Mouse (Mus musculus): ENCODE measurements around the gene Rab2b.

Rab2b gene

GRCm38 (mm10) chr14:52277210-52277609 is 2.1 kb downstream of the Rab2b start:
- DNase-seq (ENCODE audit: low read depth, low spot score), result no peak

DNA sequence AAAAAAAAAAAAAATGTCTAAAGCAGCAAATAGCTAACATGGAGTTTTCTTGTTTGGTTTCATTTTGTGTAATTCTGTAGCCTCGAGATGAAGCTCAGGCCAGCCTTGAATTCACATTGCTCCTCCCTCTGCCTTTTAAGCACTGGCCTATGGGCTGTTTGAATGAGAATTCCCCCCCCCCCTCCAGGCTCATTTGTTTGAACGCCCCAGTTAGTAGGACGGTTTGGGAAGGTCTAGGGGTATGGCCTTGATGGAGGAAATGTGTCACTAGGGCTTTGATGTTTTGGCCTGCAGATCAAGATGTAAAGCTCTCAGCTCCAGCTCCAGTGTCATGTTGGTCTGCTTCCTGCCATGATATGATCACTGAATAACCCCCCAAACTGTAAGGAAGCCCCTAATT is 6.6 kb downstream of the Rab2b start:
- DNase-seq (ENCODE audit: low read depth, low spot score), result no peak

DNA sequence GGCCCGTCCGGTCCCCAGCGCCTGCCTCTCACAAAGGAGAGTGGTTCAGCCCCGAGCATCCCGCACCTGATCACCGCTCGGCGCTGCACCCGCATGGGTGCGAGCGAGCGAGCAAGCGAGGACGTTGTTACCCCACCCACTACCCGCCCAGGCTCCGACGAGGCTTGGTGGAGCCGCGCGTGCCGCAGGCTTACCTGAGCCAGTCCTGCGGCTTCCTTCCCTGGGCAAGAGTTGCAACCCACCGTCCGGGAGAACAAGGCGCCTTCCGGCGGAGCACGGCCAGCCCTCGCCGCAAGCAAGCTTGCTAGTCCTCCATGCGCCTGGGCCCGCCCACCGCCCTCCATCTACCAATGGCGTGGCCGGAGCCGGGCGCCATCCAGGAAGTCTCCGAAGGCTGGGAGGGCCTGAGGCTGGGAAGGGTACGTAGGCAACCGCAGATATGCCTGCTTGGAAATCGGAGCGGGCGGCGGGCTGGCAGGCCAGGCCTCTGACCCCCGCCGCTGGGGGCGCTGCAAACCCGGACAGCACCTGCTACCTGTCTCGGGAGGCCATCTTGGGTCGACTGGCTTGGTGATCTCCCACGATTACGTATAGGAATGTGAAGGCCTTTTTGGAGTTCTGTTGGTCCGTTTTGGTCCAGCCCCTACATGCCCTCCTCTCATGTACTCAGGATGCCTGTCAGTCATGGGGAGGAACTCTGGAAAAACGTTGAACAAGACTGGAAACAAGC is 21.7 kb downstream of the Rab2b start, which contains the start of gene Chd8:
Gene Chd8 (minus strand): TSS at position 297 of the 730 bp plus-strand sequence.
- peak; percentile 95 for DNase-seq (ENCODE audit: low read depth, low spot score)

GRCm38 (mm10) chr14:52256311-52257175 is 22.8 kb downstream of the Rab2b start:
- no peak for DNase-seq (ENCODE audit: low read depth, low spot score)

DNA sequence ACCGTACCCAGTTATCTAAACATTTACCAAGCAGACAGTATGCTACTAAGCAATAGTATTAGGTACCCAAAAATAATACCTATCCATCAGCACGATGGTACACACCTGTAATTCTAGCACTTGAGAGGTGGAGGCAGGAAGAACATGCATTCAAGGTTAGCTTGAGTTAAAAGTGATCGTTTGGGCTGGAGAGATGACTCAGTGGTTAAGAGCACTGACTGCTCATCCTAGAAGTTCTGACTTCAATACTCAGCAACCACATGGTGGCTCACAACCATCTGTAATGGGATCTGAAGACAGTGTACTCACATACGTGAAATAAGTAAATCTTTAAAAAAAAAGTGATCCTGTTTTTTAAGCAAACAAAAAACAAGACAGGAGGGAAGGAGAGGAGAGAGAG is 33.2 kb downstream of the Rab2b start:
- no peak for DNase-seq (ENCODE audit: low read depth, low spot score)

DNA sequence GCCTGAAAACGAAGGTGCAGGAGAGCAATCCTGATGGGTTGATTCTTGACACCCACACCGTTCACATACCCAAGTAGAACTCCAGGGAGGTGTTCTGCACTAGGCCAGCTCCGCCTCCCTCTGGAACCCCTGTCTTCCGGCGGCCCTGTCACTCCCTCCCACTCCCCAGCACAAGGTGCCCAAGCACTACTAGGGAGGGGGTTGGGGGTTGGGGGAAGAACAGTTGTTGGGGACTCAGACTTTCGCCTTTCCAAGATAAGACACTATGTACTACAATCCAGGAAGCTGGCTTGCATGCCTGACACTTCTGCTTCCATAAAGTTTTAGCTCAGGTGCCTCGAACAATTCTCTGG is 34.7 kb downstream of the Rab2b start:
- no peak for DNase-seq (ENCODE audit: low read depth, low spot score)

- DNase-seq (ENCODE audit: low read depth, low spot score), result peak; percentile 98
Measured at GRCm38 (mm10) chr14:52244041-52244689, 35.2 kb downstream of the Rab2b start.

- DNase-seq (ENCODE audit: low read depth, low spot score), result no peak
Measured at GRCm38 (mm10) chr14:52236216-52236615, 43.1 kb downstream of the Rab2b start.

DNA sequence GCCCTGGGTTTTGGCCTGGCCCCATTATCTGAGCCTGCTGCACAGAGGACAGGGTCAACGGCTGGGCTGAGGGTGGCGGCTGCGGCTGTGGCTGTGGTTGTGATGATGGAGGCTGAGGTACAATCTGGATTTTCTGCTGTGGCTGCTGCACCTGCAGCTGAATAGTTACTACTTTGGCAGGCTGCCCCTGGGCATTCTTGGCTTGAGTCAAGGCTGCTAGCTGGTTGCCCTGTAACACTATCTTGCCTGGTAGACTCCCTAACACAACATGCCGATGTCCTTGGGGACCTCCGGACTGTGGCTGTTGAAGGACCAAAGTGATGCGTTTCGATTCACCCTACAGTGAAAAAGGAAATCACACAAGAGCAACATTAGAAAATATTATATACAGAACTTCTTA is 44.2 kb downstream of the Rab2b start:
- DNase-seq (ENCODE audit: low read depth, low spot score), result no peak

GRCm38 (mm10) chr14:52232249-52232648 is 47.1 kb downstream of the Rab2b start:
- DNase-seq (ENCODE audit: low read depth, low spot score), result no peak

DNA sequence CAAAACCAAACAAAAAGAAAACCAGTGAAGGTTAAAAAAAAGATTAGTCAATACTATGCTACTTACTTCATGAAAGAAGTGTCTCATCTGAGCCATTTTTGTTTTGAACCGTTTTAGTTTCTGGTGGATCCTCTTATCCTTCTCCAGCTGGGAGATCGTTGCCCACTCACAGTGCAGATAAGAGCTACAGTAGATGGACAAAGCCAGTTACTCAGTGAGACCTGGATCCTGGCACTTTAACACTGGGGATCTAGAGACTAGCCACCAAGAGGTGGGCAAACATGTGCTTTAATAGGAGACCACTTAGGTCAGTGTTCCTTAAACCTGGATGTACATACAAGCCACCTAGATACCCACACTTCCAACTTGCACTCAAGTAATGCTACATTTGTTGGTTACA is 53.4 kb downstream of the Rab2b start:
- DNase-seq (ENCODE audit: low read depth, low spot score), result no peak

DNA sequence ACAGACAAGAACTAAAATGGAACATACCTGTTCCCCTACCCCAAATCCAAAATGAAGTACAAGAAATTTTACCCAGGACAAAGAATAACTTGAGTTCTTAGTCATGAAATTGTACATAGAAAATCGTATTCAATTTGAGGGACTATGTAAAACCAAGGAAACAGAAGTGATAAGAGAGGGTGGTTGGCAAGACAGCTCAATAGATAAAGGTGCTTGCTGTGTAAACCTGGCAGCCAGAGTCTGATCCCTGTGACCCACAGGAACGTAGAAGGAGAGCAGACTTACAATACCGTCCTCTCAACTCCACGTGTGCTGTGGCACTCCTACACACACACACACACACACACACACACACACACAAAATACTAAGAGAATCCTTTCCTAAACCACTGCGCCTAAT is 62.1 kb downstream of the Rab2b start:
- no peak for DNase-seq (ENCODE audit: low read depth, low spot score)

Data from brain, embryonic 18.5 days (tissue).